Mouse (Mus musculus) kidney, postnatal 0 days (tissue): Measurements from ENCODE around the gene Lyz1. TPM values are rescaled to one million over a fixed set of nuclear protein-coding genes. Genes with fewer than 3 reads are reported as not detected.
A peak's percentile ranks its signal among the peaks of the same experiment; 100 is the strongest.

Source experiments
- ATAC-seq: fragments of 200-750 bp; cut with Nextera tagmentation; replicated peaks from 2 replicates; pipeline ENCODE4 v1.8.0; 2017; ENCODE audit warnings: low read depth, moderate number of reproducible peaks, moderate TSS enrichment, moderate library complexity; ENCODE audit not compliant: low FRiP score
- DNase-seq: peaks from one replicate; pipeline ENCODE4 v3.0.0-alpha.2; 2016; ENCODE audit warnings: low spot score
- H3K27ac ChIP-seq: fragments of 300-500 bp; sonication (generic); 2 replicates; pipeline ENCODE4 v1.5.1; 2014; ENCODE audit warnings: mild to moderate bottlenecking
- H3K27me3 ChIP-seq: fragments of 300-500 bp; sonication (generic); 2 replicates; pipeline ENCODE4 v1.6.1; 2014; ENCODE audit warnings: low read length, mixed read lengths; ENCODE audit not compliant: insufficient read depth
- H3K36me3 ChIP-seq: fragments of 300-500 bp; sonication (generic); 2 replicates; pipeline ENCODE4 v1.6.1; 2014; ENCODE audit warnings: low read length, mixed read lengths; ENCODE audit not compliant: insufficient read depth
- H3K4me1 ChIP-seq: fragments of 300-500 bp; sonication (generic); replicated peaks from 2 replicates; pipeline ENCODE4 v1.6.1; 2014; ENCODE audit warnings: antibody characterized with exemption, low read length, mixed read lengths; ENCODE audit not compliant: insufficient read depth
- H3K4me2 ChIP-seq: fragments of 300-500 bp; sonication (generic); 2 replicates; pipeline ENCODE4 v1.6.1; 2014; ENCODE audit warnings: mild to moderate bottlenecking, low read length, moderate library complexity, mixed read lengths
- H3K4me3 ChIP-seq: fragments of 300-500 bp; sonication (generic); replicated peaks from 2 replicates; pipeline ENCODE4 v1.5.1; 2014; ENCODE audit warnings: low read depth, low read length
- H3K9ac ChIP-seq: fragments of 300-500 bp; sonication (generic); 2 replicates; pipeline ENCODE4 v1.6.1; 2014; ENCODE audit warnings: low read depth, low read length
- H3K9me3 ChIP-seq: fragments of 300-500 bp; sonication (generic); replicated peaks from 2 replicates; pipeline ENCODE4 v1.6.1; 2016; ENCODE audit warnings: low read length, inconsistent platforms, mixed read lengths
- CTCF ChIP-seq: IDR thresholded peaks from 2 replicates; pipeline ENCODE4 v1.5.1; 2016; ENCODE audit warnings: antibody characterized with exemption, low read depth, mild to moderate bottlenecking, moderate library complexity
- WGBS: fragments of 180-500 bp; shearing (Covaris S2); extraction: QIAGEN DNeasy Blood & Tissue Kit; methylation state at CpG from one replicate; pipeline ENCODE4 v1.1.7; 2014; 5-methylcytosine and 5-hydroxymethylcytosine counted together
- polyA plus RNA-seq: library from polyadenylated mRNA; unstranded; fragments of >200 nt; fragmentation: Nextera tagmentation; extraction: Ambion mirVana; gene quantifications from 2 replicates; pipeline ENCODE4 v1.2.1, GENCODE M21; 2015

The Lyz1 gene
- 0.10 and 0.24 TPM in 2 replicates for polyA plus RNA-seq

DNA sequence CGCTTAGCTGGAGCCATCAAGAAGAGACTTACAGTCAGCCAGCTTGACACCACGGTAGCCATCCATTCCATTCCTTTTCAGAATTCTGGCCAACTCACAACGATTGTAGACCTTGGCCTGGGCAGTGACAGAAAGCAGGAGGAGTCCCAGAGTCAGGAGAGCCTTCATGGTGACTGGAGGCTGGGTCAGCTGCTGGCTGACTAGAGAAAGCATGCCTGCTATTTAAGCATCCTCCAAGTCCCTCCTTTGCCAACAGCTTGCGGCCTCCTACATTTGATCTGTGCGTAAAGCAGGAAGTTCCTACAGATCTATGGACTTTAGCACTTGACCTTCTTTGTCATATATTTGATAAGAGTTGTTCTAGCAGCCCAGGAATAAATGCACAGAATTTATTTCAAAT is at the start of gene Lyz1:
Gene Lyz1, minus strand, starts transcription at position 198 of the 400 bp plus-strand sequence.
- no peaks in the 10 kb centered on the region for H3K27me3 ChIP-seq
- no peak within 1 kb of the TSS for H3K4me3 ChIP-seq
- no peak within 1 kb of the TSS for H3K9ac ChIP-seq
- no peaks in the 10 kb centered on the region for H3K36me3 ChIP-seq
- no peak within 1 kb of the TSS for H3K27ac ChIP-seq
- no peak for TF ChIP-seq CTCF
- no peak for DNase-seq
- H3K9me3 ChIP-seq: no peaks in the 10 kb centered on the region
- no peaks in the 10 kb centered on the region for H3K4me1 ChIP-seq
- no peak within 1 kb of the TSS for H3K4me2 ChIP-seq
- no peak for ATAC-seq
- 63% methylated on average over 5 of the region's 5 CpGs for WGBS

DNA sequence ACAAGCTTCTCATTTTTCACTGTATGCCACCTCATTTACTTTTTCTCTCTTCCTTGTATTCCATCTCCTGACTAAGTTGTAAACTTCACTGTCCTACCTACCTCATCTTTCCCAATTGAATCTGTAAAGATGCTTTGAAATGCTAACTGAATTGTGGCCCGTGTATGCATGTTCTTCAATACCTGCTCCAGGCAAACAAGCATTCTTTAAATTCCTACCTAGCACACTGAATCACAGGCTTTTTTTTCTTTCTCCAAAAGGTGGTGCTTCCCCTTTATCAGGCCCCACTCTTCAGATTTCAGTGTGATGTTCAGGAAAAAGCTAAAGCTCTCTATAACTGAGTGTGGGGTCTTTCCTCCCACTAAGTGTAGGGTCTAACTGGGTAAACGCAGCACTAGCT is 49.7 kb upstream of the Lyz1 start:
- Histone ChIP-seq H3K36me3 (no peaks in the 10 kb centered on the region), H3K27me3 (no peaks in the 10 kb centered on the region), H3K4me1 (no peaks in the 10 kb centered on the region), H3K9me3 (no peaks in the 10 kb centered on the region), H3K9ac (no peak overlapping the region), H3K4me2 (no peak overlapping the region), H3K4me3 (no peak overlapping the region), H3K27ac (no peak overlapping the region)
- TF ChIP-seq CTCF: no peak
- WGBS: 58% methylated on average over 2 of the region's 2 CpGs
- DNase-seq (no peak), ATAC-seq (no peak)

GRCm38 (mm10) chr10:117341029-117341428 is 48.4 kb upstream of the Lyz1 start:
- no peak overlapping the region for H3K27ac ChIP-seq
- 73% methylated on average over 4 of the region's 4 CpGs for WGBS
- no peaks in the 10 kb centered on the region for H3K27me3 ChIP-seq
- H3K36me3 ChIP-seq: no peaks in the 10 kb centered on the region
- no peak for TF ChIP-seq CTCF
- ATAC-seq: no peak
- no peak for DNase-seq
- H3K4me1 ChIP-seq: no peaks in the 10 kb centered on the region
- no peak overlapping the region for H3K9ac ChIP-seq
- H3K9me3 ChIP-seq: no peaks in the 10 kb centered on the region
- H3K4me2 ChIP-seq: no peak overlapping the region
- H3K4me3 ChIP-seq: no peak overlapping the region

- H3K36me3 ChIP-seq: no peaks in the 10 kb centered on the region
- H3K4me2 ChIP-seq: no peak overlapping the region
- H3K4me3 ChIP-seq: no peak overlapping the region
- 79% methylated on average over 7 of the region's 7 CpGs for WGBS
- no peaks in the 10 kb centered on the region for H3K9me3 ChIP-seq
- DNase-seq: no peak
- no peak overlapping the region for H3K27ac ChIP-seq
- H3K4me1 ChIP-seq: no peaks in the 10 kb centered on the region
- TF ChIP-seq CTCF: no peak
- no peak overlapping the region for H3K9ac ChIP-seq
- ATAC-seq: no peak
- no peaks in the 10 kb centered on the region for H3K27me3 ChIP-seq
Measured at GRCm38 (mm10) chr10:117339241-117339640, 46.6 kb upstream of the Lyz1 start.

- Histone ChIP-seq H3K4me3 (no peak overlapping the region), H3K27me3 (no peaks in the 10 kb centered on the region), H3K9me3 (no peaks in the 10 kb centered on the region), H3K4me2 (no peak overlapping the region), H3K4me1 (no peaks in the 10 kb centered on the region), H3K27ac (no peak overlapping the region), H3K9ac (no peak overlapping the region), H3K36me3 (no peaks in the 10 kb centered on the region)
- ATAC-seq: no peak
- peak; percentile 24 for DNase-seq
- TF ChIP-seq CTCF: peak; percentile 48
Measured at GRCm38 (mm10) chr10:117337946-117338345, 45.3 kb upstream of the Lyz1 start.

- no peak for TF ChIP-seq CTCF
- H3K4me1 ChIP-seq: no peaks in the 10 kb centered on the region
- DNase-seq (peak; percentile 19), ATAC-seq (0 out of 2 replicates have a peak, but pooled peaks have one; percentile 38)
- H3K27me3 ChIP-seq: no peaks in the 10 kb centered on the region
- WGBS: 21% methylated on average over 4 of the region's 4 CpGs
- H3K27ac ChIP-seq: no peak overlapping the region
- no peak overlapping the region for H3K9ac ChIP-seq
- no peak overlapping the region for H3K4me3 ChIP-seq
- H3K36me3 ChIP-seq: no peaks in the 10 kb centered on the region
- no peaks in the 10 kb centered on the region for H3K9me3 ChIP-seq
- H3K4me2 ChIP-seq: no peak overlapping the region
Measured at GRCm38 (mm10) chr10:117335649-117336048, 43.0 kb upstream of the Lyz1 start.

- Histone ChIP-seq H3K4me2 (no peak overlapping the region), H3K27me3 (no peaks in the 10 kb centered on the region), H3K9me3 (no peaks in the 10 kb centered on the region), H3K4me1 (no peaks in the 10 kb centered on the region), H3K4me3 (no peak overlapping the region), H3K27ac (no peak overlapping the region), H3K36me3 (no peaks in the 10 kb centered on the region), H3K9ac (no peak overlapping the region)
- peak; percentile 72 for TF ChIP-seq CTCF
- 75% methylated on average over 5 of the region's 5 CpGs for WGBS
- DNase-seq (peak; percentile 44), ATAC-seq (no peak)
Measured at GRCm38 (mm10) chr10:117330521-117330920, 37.9 kb upstream of the Lyz1 start.
